Mouse (Mus musculus) heart, adult 2 months (tissue): ENCODE data around the gene Hoxb9. TPM values are rescaled to one million over a fixed set of nuclear protein-coding genes. Genes with fewer than 3 reads are reported as not detected.

Source experiments
- DNase-seq, 2 experiments: peaks; one replicate each; pipeline ENCODE4 v3.0.0; 2021
- H3K27ac ChIP-seq: fragments of 200-600 bp; 2 replicates; pipeline ENCODE4 v1.8.1; 2022
- H3K27me3 ChIP-seq: fragments of 200-500 bp; 2 replicates; pipeline ENCODE4 v1.6.1; 2012; ENCODE audit warnings: mild to moderate bottlenecking, low read length, inconsistent platforms, mixed read lengths; ENCODE audit not compliant: control insufficient read depth, insufficient read depth
- H3K36me3 ChIP-seq: fragments of 200-500 bp; 2 replicates; pipeline ENCODE4 v1.6.1; 2012; ENCODE audit warnings: low read length, inconsistent platforms; ENCODE audit not compliant: control insufficient read depth, insufficient read depth
- H3K4me1 ChIP-seq: fragments of 200-500 bp; 2 replicates; pipeline ENCODE4 v1.6.1; 2011; ENCODE audit warnings: low read length; ENCODE audit not compliant: control insufficient read depth, insufficient read depth
- H3K4me3 ChIP-seq: fragments of 200-600 bp; 2 replicates; pipeline ENCODE4 v1.8.1; 2022
- H3K79me2 ChIP-seq: fragments of 200-500 bp; replicated peaks from 2 replicates; pipeline ENCODE4 v1.6.1; 2012; ENCODE audit warnings: mild to moderate bottlenecking, inconsistent platforms, low read length, moderate library complexity, mixed read lengths; ENCODE audit not compliant: control insufficient read depth, insufficient read depth
- H3K9ac ChIP-seq: fragments of 200-500 bp; 2 replicates; pipeline ENCODE4 v1.6.1; 2012; ENCODE audit warnings: low read depth, mild to moderate bottlenecking, control low read depth, inconsistent platforms, low read length, mixed read lengths
- CTCF ChIP-seq: fragments of 200-600 bp; IDR thresholded peaks from 2 replicates; pipeline ENCODE4 v1.8.1; 2022; ENCODE audit warnings: antibody characterized with exemption, mild to moderate bottlenecking, moderate library complexity
- EP300 ChIP-seq: fragments of 200-500 bp; IDR thresholded peaks from 2 replicates; pipeline ENCODE4 v1.6.1; 2011; ENCODE audit warnings: low read depth, low read length, control low read depth; ENCODE audit not compliant: insufficient read depth
- POLR2A ChIP-seq: fragments of 200-500 bp; IDR thresholded peaks from 2 replicates; pipeline ENCODE4 v1.6.1; 2011; ENCODE audit warnings: mild to moderate bottlenecking, low read depth, low read length, control low read depth; ENCODE audit not compliant: insufficient read depth
- WGBS: fragments of 180-500 bp; shearing (Covaris S2); methylation state at CpG from one replicate; pipeline ENCODE4 v1.1.7; 2018; 5-methylcytosine and 5-hydroxymethylcytosine counted together
- intact Hi-C: fragments of 180-260 bp; cut with DNase I; formaldehyde crosslinking; loops from one replicate; pipeline ENCODE4 v1.15.1; 2025
- microRNA-seq, 2 experiments: library from miRNA; unstranded; fragments of <30 nt; microRNA quantifications; one replicate each; pipeline ENCODE4 v1.2.0; 2021
- polyA plus RNA-seq: library from polyadenylated mRNA; depleted of rRNA; stranded (reverse); fragments of >200 nt; gene quantifications from 2 replicates; pipeline ENCODE4 v1.2.3, GENCODE M21; 2012; rRNA removed
- total RNA-seq, 2 experiments: library from RNA; stranded (reverse); gene quantifications; 2 replicates each; pipeline ENCODE4 v1.2.3; 2021

Hoxb9 gene
- total and polyA plus RNA-seq, 3 experiments: not detected

DNA sequence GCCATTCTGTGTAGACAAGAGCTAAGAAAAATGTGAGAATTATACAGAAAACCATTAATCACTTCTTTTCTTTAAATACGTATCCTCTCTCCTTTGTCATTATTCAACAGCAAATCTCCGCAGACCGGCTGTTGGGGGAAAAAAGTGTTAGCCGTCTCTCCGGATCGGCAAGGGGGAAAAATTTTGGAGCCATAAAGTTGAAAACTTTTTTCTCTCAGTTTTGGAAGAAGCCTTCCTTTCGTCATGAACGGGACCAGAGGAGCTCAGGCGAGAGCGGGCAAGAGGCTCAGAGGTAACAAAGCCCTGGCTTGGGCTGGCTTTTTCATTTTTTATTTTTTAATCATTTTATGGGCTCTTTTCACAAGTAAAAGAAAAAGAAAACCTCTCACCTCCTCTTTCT, 51.9 kb downstream of the Hoxb9 start, which contains the start of gene Hoxb3:
Gene Hoxb3 (plus strand): TSS at position 173 of the 400 bp plus-strand sequence.
- Histone ChIP-seq H3K27me3 (peaks cover 15% of the 10 kb centered on the region), H3K4me3 (no peak within 1 kb of the TSS)

DNA sequence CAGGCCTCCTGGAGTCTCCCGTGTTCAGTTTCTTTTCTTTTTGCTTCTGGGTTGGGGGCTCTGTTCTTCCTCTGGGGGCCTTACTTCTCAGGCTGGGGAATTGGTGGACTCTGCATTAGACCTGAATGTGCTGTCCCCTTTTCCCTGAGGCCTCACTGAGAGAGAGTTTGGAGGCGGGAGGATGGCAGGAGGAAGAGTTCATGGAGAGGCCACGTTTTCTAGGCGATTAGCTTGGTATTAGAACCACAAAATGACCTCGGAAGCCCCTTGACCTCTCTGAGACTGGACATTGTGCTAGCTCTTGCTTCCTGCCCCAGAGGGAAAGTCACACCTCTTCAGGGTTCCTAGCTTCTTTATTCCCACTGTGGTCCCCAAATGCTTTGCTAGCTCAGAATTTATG, 52.9 kb downstream of the Hoxb9 start:
- 15% methylated on average over 5 of the region's 5 CpGs for WGBS
- H3K9ac ChIP-seq: no peak overlapping the region
- H3K27ac ChIP-seq: no peak overlapping the region

More for the DNA sequence above, 51.9 kb downstream of the Hoxb9 start, which contains the start of gene Hoxb3:
- DNase-seq: no peak
- H3K79me2 ChIP-seq: no peaks in the 10 kb centered on the region
- WGBS: 32% methylated on average over 10 of the region's 10 CpGs
- TF ChIP-seq CTCF (no peak), EP300 (no peak), POLR2A (no peak)
- no peak within 1 kb of the TSS for H3K9ac ChIP-seq
- H3K4me1 ChIP-seq: no peaks in the 10 kb centered on the region
- intact Hi-C loops: no loop called here
- H3K36me3 ChIP-seq: no peaks in the 10 kb centered on the region
- H3K27ac ChIP-seq: no peak within 1 kb of the TSS

DNA sequence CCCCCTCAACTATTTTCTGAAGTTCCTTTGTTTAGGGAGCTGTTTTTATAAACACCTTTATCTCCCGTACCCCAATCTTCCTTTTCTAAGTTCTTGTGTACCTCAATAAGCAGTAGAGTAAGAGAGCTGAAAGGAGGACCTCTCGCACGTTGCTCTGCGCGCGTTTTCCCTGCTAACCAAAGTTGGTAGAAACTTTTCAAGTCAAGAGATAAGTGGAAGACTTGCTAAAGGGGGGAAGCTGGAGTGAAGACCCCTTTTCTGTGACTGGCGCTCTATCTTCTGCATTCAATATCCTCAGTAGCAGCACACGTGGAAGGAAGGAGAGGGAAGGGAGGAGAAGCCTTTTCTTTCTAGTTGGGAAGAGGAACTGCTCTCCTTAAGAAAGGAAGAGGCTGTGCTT, 53.7 kb downstream of the Hoxb9 start:
- DNase-seq: no peak
- Histone ChIP-seq H3K36me3 (no peaks in the 10 kb centered on the region), H3K27ac (no peak overlapping the region), H3K9ac (no peak overlapping the region), H3K27me3 (peaks cover 11% of the 10 kb centered on the region), H3K4me3 (no peak overlapping the region), H3K79me2 (no peaks in the 10 kb centered on the region), H3K4me1 (no peaks in the 10 kb centered on the region)
- no peak for TF ChIP-seq EP300
- no peak for TF ChIP-seq CTCF
- no peak for TF ChIP-seq POLR2A
- intact Hi-C loops: no loop called here
- 23% methylated on average over 8 of the region's 8 CpGs for WGBS

More for the DNA sequence above, 52.9 kb downstream of the Hoxb9 start:
- Histone ChIP-seq H3K4me3 (no peak overlapping the region), H3K79me2 (no peaks in the 10 kb centered on the region), H3K4me1 (no peaks in the 10 kb centered on the region), H3K36me3 (no peaks in the 10 kb centered on the region), H3K27me3 (peaks cover 15% of the 10 kb centered on the region)
- DNase-seq: no peak
- TF ChIP-seq POLR2A (no peak), CTCF (no peak), EP300 (no peak)
- intact Hi-C loops: no loop called here

DNA sequence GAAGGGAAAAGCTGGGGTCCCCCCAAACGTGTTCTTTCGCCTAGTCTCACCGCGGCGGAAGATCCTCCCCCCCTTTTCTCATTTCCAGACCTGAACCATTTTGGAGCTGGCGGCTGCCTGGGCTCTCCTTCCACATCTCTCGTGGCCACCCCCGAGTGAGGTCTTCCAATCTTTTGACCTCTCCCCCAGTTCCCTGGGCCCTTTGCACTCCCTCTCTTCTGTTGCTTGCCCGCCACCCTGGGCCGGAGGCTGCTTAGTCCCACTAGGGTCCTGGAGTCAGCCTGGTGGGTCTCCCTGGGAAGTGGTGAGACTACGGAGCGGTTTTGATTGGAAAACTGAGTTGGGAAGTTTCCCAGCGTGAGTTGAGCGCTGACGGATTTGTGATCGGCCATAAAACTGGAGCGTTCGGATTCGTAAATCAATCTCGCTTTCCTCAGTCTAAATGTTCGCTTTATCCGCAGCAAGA, 54.5 kb downstream of the Hoxb9 start:
- DNase-seq: no peak
- peaks cover 9% of the 10 kb centered on the region for H3K27me3 ChIP-seq
- H3K79me2 ChIP-seq: no peaks in the 10 kb centered on the region
- no peaks in the 10 kb centered on the region for H3K36me3 ChIP-seq
- no peaks in the 10 kb centered on the region for H3K4me1 ChIP-seq
- no peak overlapping the region for H3K9ac ChIP-seq
- intact Hi-C loops: no loop called here
- H3K4me3 ChIP-seq: no peak overlapping the region
- TF ChIP-seq POLR2A (no peak), EP300 (no peak)
- WGBS: 20% methylated on average over 22 of the region's 22 CpGs
- H3K27ac ChIP-seq: no peak overlapping the region

Small RNA genes within 50 kb of the gene (microRNA-seq; reads per million reads assigned to microRNA genes)
- 1,670 to 2,301 reads per million in 2 experiments for gene Mir10a
- gene Mir196a-1: 0 reads per million in 2 experiments

Other genes starting within 250 kb of the Hoxb9 start
- gene Gip, start 246.9 kb upstream of the Hoxb9 start, total RNA-seq: not detected
- gene Gip, start 246.9 kb upstream of the Hoxb9 start, polyA plus RNA-seq: not detected in 2 replicates
- gene Snf8, start 236.6 kb upstream of the Hoxb9 start, total RNA-seq: 10 to 100 TPM; 44.9 to 49.1 TPM
- gene Snf8, start 236.6 kb upstream of the Hoxb9 start, polyA plus RNA-seq: 18.8 and 23.0 TPM in 2 replicates
- gene Ube2z, start 206.1 kb upstream of the Hoxb9 start, total RNA-seq: 10 to 100 TPM; 29.5 to 29.7 TPM
- 22.9 and 41.1 TPM in 2 replicates for gene Ube2z, start 206.1 kb upstream of the Hoxb9 start, polyA plus RNA-seq
- gene Atp5g1, start 195.8 kb upstream of the Hoxb9 start, total RNA-seq: 1,000 to 10,000 TPM; 3,096 to 3,522 TPM
- gene Atp5g1, start 195.8 kb upstream of the Hoxb9 start, polyA plus RNA-seq: 5,903 and 6,025 TPM in 2 replicates
- not detected for gene Calcoco2, start 159.5 kb upstream of the Hoxb9 start, total RNA-seq
- not detected in 2 replicates for gene Calcoco2, start 159.5 kb upstream of the Hoxb9 start, polyA plus RNA-seq
- not detected for gene Ttll6, start 137.7 kb upstream of the Hoxb9 start, total RNA-seq
- 0.06 and 0.18 TPM in 2 replicates for gene Ttll6, start 137.7 kb upstream of the Hoxb9 start, polyA plus RNA-seq
- gene Hoxb13, start 77.1 kb upstream of the Hoxb9 start, total RNA-seq: not detected
- gene Hoxb13, start 77.1 kb upstream of the Hoxb9 start, polyA plus RNA-seq: not detected in 2 replicates
- gene Hoxb8, start 10.4 kb downstream of the Hoxb9 start, total RNA-seq: not detected
- not detected in 2 replicates for gene Hoxb8, start 10.4 kb downstream of the Hoxb9 start, polyA plus RNA-seq
- gene Hoxb7, start 15.2 kb downstream of the Hoxb9 start, total RNA-seq: not detected
- not detected in 2 replicates for gene Hoxb7, start 15.2 kb downstream of the Hoxb9 start, polyA plus RNA-seq
- not detected for gene Hoxb6, start 21.0 kb downstream of the Hoxb9 start, total RNA-seq
- gene Hoxb6, start 21.0 kb downstream of the Hoxb9 start, polyA plus RNA-seq: not detected in 2 replicates
- under 1 TPM in 1 of 2 experiments, not detected in 1; 0.18 TPM for gene Hoxb5, start 31.9 kb downstream of the Hoxb9 start, total RNA-seq
- gene Hoxb5, start 31.9 kb downstream of the Hoxb9 start, polyA plus RNA-seq: 0.20 and 0.23 TPM in 2 replicates
- gene Hoxb4, start 46.8 kb downstream of the Hoxb9 start, total RNA-seq: under 1 TPM; 0.63 to 0.75 TPM
- gene Hoxb4, start 46.8 kb downstream of the Hoxb9 start, polyA plus RNA-seq: 1.00 and 1.1 TPM in 2 replicates
- gene Hoxb3, start 51.9 kb downstream of the Hoxb9 start, total RNA-seq: under 1 TPM; 0.23 to 0.30 TPM
- gene Hoxb3, start 51.9 kb downstream of the Hoxb9 start, polyA plus RNA-seq: 0.64 and 0.82 TPM in 2 replicates
- gene Hoxb2, start 79.1 kb downstream of the Hoxb9 start, total RNA-seq: under 1 TPM; 0.23 to 0.68 TPM
- gene Hoxb2, start 79.1 kb downstream of the Hoxb9 start, polyA plus RNA-seq: 0.91 and 1.4 TPM in 2 replicates
- not detected for gene Hoxb1, start 94.3 kb downstream of the Hoxb9 start, total RNA-seq
- gene Hoxb1, start 94.3 kb downstream of the Hoxb9 start, polyA plus RNA-seq: not detected in 2 replicates
- gene Skap1, start 193.1 kb downstream of the Hoxb9 start, total RNA-seq: under 1 TPM in 1 of 2 experiments, not detected in 1; 0.25 TPM
- 0.67 and 0.98 TPM in 2 replicates for gene Skap1, start 193.1 kb downstream of the Hoxb9 start, polyA plus RNA-seq